Mouse (Mus musculus) lung, postnatal 0 days (tissue): Measurements from ENCODE around the gene Dpagt1.
"Not testable (repeated sequence)": the region's sequence is repeated elsewhere in the genome, so short reads cannot be mapped to it uniquely, and the experiment has no call there.

Experiments used
- CTCF ChIP-seq: IDR thresholded peaks from 2 replicates; pipeline ENCODE4 v1.5.1; 2016; ENCODE audit warnings: antibody characterized with exemption, mild to moderate bottlenecking
- EP300 ChIP-seq: IDR thresholded peaks from 2 replicates; pipeline ENCODE4 v1.6.1; 2016; ENCODE audit warnings: antibody characterized with exemption, mild to moderate bottlenecking, control low read depth

DNA sequence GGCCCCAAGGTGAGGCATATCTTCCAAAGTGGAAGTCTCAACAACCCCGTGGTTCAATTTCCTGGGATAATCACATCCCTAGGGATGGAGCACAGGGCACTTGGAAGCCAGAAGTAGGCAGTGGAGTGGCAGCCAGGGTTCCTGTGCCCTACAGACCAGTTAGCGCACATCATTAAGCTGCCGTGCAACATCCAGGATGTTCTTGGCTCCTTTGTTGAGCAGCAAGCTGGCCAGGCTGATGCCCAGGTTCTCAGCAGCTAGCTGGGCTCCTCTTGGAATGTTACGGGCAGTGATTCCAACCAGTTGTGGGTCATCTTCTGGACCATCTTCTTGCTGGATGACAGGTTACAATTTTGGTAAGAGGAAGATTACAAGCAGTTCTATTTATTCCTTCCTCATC lies 10.7 kb downstream of the Dpagt1 start:
- not testable (repeated sequence) for TF ChIP-seq CTCF, EP300
